Mouse (Mus musculus) splenic B cell, adult 2 months (primary cell): ENCODE measurements around the gene Krtap1-4.

Source experiments
- DNase-seq: peaks from one replicate; pipeline ENCODE4 v3.0.0-alpha.2; 2011; ENCODE audit warnings: low read depth, low spot score
- H3K27me3 ChIP-seq: 2 replicates; pipeline ENCODE4 v1.6.1; 2012; ENCODE audit warnings: mild to moderate bottlenecking, low read length, moderate library complexity, mixed read lengths; ENCODE audit not compliant: control insufficient read depth, poor library complexity, insufficient read depth, severe bottlenecking
- H3K36me3 ChIP-seq: 2 replicates; pipeline ENCODE4 v1.6.1; 2012; ENCODE audit warnings: mild to moderate bottlenecking, low read length, moderate library complexity, mixed read lengths; ENCODE audit not compliant: control insufficient read depth, poor library complexity, insufficient read depth, severe bottlenecking

Gene Krtap1-4

DNA sequence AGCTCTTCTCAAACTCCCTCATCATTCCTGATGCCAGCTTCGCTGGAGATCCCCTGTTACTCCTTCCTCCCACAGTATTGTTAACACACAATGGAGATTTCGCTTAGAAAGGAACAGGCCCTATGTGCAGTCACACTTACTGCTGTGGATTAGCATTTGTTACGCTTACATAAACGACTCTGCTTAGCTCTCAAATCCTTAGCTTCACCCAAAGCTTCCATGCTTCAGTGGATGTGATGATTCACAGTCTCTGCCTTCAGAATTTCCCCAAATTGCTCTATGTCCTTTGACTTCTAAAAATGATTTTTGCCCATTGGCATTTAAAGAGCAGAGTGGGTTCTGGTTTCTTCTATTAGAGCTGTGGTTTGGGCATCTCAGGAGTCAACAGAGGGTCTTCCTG lies 10.3 kb downstream of the Krtap1-4 start:
- DNase-seq = no peak
- Histone ChIP-seq H3K36me3 (no peaks in the 10 kb centered on the region), H3K27me3 (no peaks in the 10 kb centered on the region)

DNA sequence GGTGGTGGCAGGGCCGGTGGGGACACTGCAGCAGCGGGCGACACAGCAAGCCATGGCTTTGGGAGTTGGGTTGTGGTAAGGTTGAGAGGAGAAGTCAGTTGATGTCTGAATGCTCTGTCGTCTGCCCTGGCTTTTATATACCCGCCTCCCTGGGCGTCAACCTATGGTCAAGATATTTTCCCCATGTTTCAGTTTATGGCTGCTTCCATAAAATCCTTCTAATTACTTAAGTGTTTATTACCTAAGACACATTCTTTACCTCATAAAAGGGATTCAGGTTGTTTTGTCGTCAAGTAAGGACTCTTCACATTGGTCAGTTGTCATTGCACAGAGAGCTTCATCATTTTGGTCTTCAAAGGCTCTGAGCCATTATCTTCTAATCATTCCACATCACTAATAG lies 16.9 kb downstream of the Krtap1-4 start, which contains the start of gene Krtap3-1:
Krtap3-1 (minus strand) TSS at position 101 of the 400 bp plus-strand sequence.
- no peaks in the 10 kb centered on the region for H3K36me3 ChIP-seq
- DNase-seq = no peak
- no peaks in the 10 kb centered on the region for H3K27me3 ChIP-seq

GRCm38 (mm10) chr11:99562580-99562979 lies 20.9 kb downstream of the Krtap1-4 start:
- no peaks in the 10 kb centered on the region for H3K36me3 ChIP-seq
- DNase-seq = no peak
- no peaks in the 10 kb centered on the region for H3K27me3 ChIP-seq

- Histone ChIP-seq H3K27me3 (no peaks in the 10 kb centered on the region), H3K36me3 (no peaks in the 10 kb centered on the region)
- no peak for DNase-seq
Observed at GRCm38 (mm10) chr11:99559366-99559765, 24.1 kb downstream of the Krtap1-4 start, which contains the start of gene Gm11939. Gene Gm11939, minus strand, starts transcription at chr11:99559466.

DNA sequence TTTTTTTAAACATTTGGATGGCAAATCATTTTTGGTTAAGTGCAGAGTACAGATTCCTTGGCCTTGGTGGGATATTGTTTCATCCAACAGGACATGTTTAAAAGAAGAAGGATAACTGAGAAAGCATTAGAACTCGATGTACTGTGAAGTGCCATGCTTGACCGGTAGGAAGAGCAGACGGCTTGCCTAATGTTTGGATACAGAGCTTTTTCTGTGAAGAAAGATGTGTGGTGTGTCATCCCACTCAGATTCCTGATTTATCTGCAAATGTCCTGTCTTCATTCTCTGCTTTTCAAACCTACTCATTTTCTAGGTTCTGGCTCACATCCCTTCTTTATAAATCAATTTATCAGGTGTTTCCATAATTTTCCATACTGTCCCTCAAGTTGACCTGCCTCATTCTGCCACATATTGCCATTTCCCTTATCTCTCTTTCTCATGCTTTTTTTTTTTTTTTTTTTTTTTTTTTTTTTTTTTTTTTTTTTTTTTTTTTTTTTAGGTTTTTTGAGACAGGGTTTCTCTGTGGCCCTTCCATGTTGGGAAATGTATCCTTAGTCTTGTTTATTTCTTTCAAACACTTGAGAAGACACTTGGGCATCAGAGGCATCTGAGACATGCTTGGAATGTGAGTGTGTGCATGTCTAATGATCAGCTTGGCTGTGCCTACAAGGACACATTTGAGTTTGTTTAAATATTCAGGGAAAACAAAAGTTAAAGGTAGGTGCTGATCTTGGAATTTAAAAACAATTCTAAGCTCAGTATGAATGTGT lies 25.3 kb downstream of the Krtap1-4 start:
- Histone ChIP-seq H3K36me3 (no peaks in the 10 kb centered on the region), H3K27me3 (no peaks in the 10 kb centered on the region)
- DNase-seq = no peak

DNA sequence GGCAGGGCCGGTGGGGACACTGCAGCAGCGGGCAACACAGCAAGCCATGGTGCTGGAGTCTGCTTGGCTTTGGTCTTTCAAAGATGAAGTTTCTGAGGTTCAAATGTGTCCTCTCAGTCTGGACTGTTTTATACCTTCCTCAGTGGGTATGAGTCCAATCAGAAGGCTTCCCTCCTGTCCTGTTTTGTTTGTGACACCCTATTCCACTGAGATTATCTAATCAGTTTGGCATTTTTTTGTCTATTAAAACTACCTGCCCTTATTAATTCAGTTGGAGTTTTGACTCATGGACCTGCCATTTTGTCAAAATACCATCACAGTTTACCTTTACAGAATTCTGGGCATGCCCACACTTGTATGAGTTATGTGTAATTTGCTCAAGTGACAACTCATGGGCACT lies 26.7 kb downstream of the Krtap1-4 start, which contains the start of gene Krtap3-2:
Krtap3-2 (minus strand) TSS at position 101 of the 400 bp plus-strand sequence.
- Histone ChIP-seq H3K36me3 (no peaks in the 10 kb centered on the region), H3K27me3 (no peaks in the 10 kb centered on the region)
- DNase-seq = no peak

- H3K27me3 ChIP-seq = no peaks in the 10 kb centered on the region
- H3K36me3 ChIP-seq = no peaks in the 10 kb centered on the region
- no peak for DNase-seq
Observed at GRCm38 (mm10) chr11:99556195-99556594, 27.3 kb downstream of the Krtap1-4 start.

- DNase-seq = no peak
- no peaks in the 10 kb centered on the region for H3K36me3 ChIP-seq
- H3K27me3 ChIP-seq = no peaks in the 10 kb centered on the region
Observed at GRCm38 (mm10) chr11:99550765-99551164, 32.7 kb downstream of the Krtap1-4 start, which contains the start of gene Krtap3-3. Gene Krtap3-3, minus strand, starts transcription at chr11:99550865.

GRCm38 (mm10) chr11:99547892-99548291 lies 35.6 kb downstream of the Krtap1-4 start:
- Histone ChIP-seq H3K36me3 (no peaks in the 10 kb centered on the region), H3K27me3 (no peaks in the 10 kb centered on the region)
- no peak for DNase-seq

DNA sequence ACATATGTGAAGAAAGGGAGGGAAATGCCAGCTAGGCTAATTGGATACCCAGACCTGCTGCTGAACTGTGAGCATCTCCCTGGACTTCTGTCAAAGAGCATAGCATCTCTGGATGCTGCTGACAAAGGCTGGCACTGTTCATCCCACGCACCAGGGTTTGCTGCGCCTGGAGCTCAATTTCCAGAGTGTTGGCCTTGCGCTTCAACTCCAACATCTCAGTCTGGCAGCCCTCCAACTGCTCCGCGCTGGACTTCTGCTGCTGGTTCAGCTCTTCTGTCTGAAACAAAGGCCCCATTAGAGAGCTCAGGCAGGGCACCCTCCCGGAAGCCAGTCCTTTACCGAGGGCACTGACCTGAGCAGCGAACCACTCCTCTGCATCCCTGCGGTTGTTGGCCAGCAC lies 43.7 kb downstream of the Krtap1-4 start:
- DNase-seq = no peak
- Histone ChIP-seq H3K27me3 (no peaks in the 10 kb centered on the region), H3K36me3 (no peaks in the 10 kb centered on the region)
